Mouse (Mus musculus) megakaryocyte, embryonic 14.5 days (primary cell): ENCODE measurements around the gene Pccb. TPM values are rescaled to one million over a fixed set of nuclear protein-coding genes. Genes with fewer than 3 reads are reported as not detected.

Experiments used
- H3K27me3 ChIP-seq: replicated peaks from 2 replicates; pipeline ENCODE3; 2012; ENCODE audit warnings: inconsistent platforms
- H3K36me3 ChIP-seq: replicated peaks from 2 replicates; pipeline ENCODE3; 2012; ENCODE audit warnings: low read length, inconsistent platforms, mixed read lengths
- H3K4me1 ChIP-seq: 2 replicates; pipeline ENCODE4 v1.6.1; 2012; ENCODE audit warnings: inconsistent platforms
- H3K4me3 ChIP-seq: replicated peaks from 2 replicates; pipeline ENCODE3; 2012; ENCODE audit warnings: moderate library complexity, mild to moderate bottlenecking, inconsistent platforms
- H3K9me3 ChIP-seq: 2 replicates; pipeline ENCODE4 v1.6.1; 2012; ENCODE audit warnings: inconsistent platforms
- FLI1 ChIP-seq: IDR thresholded peaks from 2 replicates; pipeline ENCODE4 v1.6.1; 2012; ENCODE audit warnings: low read length, inconsistent platforms, mixed read lengths
- GATA1 ChIP-seq: IDR thresholded peaks from 3 replicates; pipeline ENCODE4 v1.6.1; 2012; ENCODE audit warnings: mixed read lengths, low read length, inconsistent platforms, borderline replicate concordance
- polyA plus RNA-seq: library from polyadenylated mRNA; stranded (reverse); fragments of >175 nt; gene quantifications from 2 replicates; pipeline ENCODE4 v1.2.3, GENCODE M21; 2012; ENCODE audit warnings: low replicate concordance; ENCODE audit not compliant: insufficient read depth

Pccb gene
- polyA plus RNA-seq, 1 experiment, result 69.9 TPM

- H3K27me3 ChIP-seq, result no peaks in the 10 kb centered on the region
- TF ChIP-seq GATA1 (no peak), FLI1 (no peak)
- H3K4me3 ChIP-seq, result no peak overlapping the region
- peaks cover 47% of the 10 kb centered on the region for H3K36me3 ChIP-seq
- H3K9me3 ChIP-seq, result no peaks in the 10 kb centered on the region
- peaks cover 16% of the 10 kb centered on the region for H3K4me1 ChIP-seq
Measured at GRCm38 (mm10) chr9:101017734-101018516, 16.8 kb downstream of the Pccb start.

GRCm38 (mm10) chr9:101015324-101015723 is 19.4 kb downstream of the Pccb start:
- no peaks in the 10 kb centered on the region for H3K9me3 ChIP-seq
- H3K27me3 ChIP-seq, result no peaks in the 10 kb centered on the region
- H3K4me1 ChIP-seq, result peaks cover 16% of the 10 kb centered on the region
- TF ChIP-seq GATA1, result no peak
- no peak for TF ChIP-seq FLI1
- H3K4me3 ChIP-seq, result no peak overlapping the region
- peaks cover 54% of the 10 kb centered on the region for H3K36me3 ChIP-seq

GRCm38 (mm10) chr9:101012433-101012832 is 22.3 kb downstream of the Pccb start:
- Histone ChIP-seq H3K36me3 (peaks cover 41% of the 10 kb centered on the region), H3K27me3 (no peaks in the 10 kb centered on the region), H3K4me3 (no peak overlapping the region), H3K9me3 (no peaks in the 10 kb centered on the region), H3K4me1 (peaks cover 2% of the 10 kb centered on the region)
- TF ChIP-seq FLI1 (no peak), GATA1 (no peak)

DNA sequence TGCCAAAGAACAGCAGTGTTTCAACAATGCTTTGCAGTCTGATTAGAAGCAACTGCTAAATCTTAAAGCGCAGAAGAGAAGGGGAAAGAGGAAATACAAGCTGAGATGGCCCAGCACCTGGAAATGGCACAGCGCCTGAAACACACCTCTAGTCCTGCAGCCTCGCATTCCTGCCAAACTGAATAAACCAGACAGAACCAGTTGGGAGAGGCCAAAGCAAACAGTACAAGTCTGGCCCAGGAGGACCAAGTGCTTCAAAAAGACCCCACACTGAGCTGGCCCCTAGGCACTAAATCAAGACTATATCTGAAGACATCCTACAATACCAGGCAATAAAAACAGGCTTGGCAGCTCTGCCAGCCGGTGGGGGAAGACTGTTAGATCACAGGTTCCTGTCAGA is 28.8 kb downstream of the Pccb start:
- Histone ChIP-seq H3K4me3 (no peak overlapping the region), H3K36me3 (peaks cover 27% of the 10 kb centered on the region), H3K27me3 (no peaks in the 10 kb centered on the region), H3K9me3 (peaks cover 8% of the 10 kb centered on the region; the same call in 1 of the 2 replicates), H3K4me1 (no peaks in the 10 kb centered on the region)
- TF ChIP-seq FLI1, result no peak
- TF ChIP-seq GATA1, result no peak

GRCm38 (mm10) chr9:101003302-101003701 is 31.4 kb downstream of the Pccb start:
- TF ChIP-seq FLI1 (no peak), GATA1 (no peak)

GRCm38 (mm10) chr9:101002841-101003240 is 31.9 kb downstream of the Pccb start:
- Histone ChIP-seq H3K27me3 (no peaks in the 10 kb centered on the region), H3K4me1 (no peaks in the 10 kb centered on the region; the same call in 1 of the 2 replicates), H3K9me3 (peaks cover 8% of the 10 kb centered on the region; the same call in 1 of the 2 replicates), H3K4me3 (no peak overlapping the region), H3K36me3 (peaks cover 39% of the 10 kb centered on the region)
- TF ChIP-seq FLI1, result no peak
- no peak for TF ChIP-seq GATA1

More at GRCm38 (mm10) chr9:101003302-101003701, 31.4 kb downstream of the Pccb start:
- Histone ChIP-seq H3K27me3 (no peaks in the 10 kb centered on the region), H3K9me3 (peaks cover 8% of the 10 kb centered on the region; the same call in 1 of the 2 replicates), H3K4me3 (no peak overlapping the region), H3K36me3 (peaks cover 35% of the 10 kb centered on the region), H3K4me1 (no peaks in the 10 kb centered on the region; the same call in 1 of the 2 replicates)

DNA sequence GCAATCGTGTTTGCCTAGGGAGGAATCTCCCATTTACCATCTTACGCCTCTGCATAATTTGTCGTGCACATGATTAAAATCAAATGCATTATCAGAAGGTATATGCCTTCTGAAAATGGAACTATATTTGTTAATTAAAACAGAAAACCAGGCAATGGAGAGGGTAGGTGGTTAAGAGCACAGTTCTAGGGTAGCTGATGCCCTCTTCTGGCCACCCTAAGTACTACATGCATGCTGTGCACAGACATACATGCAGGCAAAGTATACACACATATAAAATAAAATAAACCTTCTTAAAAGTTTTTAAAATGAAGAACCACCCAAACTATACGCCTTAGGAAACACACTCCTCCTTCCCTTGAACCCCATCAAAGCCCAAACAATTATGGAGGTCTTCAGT is 32.6 kb downstream of the Pccb start:
- Histone ChIP-seq H3K9me3 (peaks cover 8% of the 10 kb centered on the region; the same call in 1 of the 2 replicates), H3K4me1 (no peaks in the 10 kb centered on the region; the same call in 1 of the 2 replicates), H3K4me3 (no peak overlapping the region), H3K27me3 (no peaks in the 10 kb centered on the region), H3K36me3 (peaks cover 42% of the 10 kb centered on the region)
- TF ChIP-seq FLI1 (no peak), GATA1 (no peak)

DNA sequence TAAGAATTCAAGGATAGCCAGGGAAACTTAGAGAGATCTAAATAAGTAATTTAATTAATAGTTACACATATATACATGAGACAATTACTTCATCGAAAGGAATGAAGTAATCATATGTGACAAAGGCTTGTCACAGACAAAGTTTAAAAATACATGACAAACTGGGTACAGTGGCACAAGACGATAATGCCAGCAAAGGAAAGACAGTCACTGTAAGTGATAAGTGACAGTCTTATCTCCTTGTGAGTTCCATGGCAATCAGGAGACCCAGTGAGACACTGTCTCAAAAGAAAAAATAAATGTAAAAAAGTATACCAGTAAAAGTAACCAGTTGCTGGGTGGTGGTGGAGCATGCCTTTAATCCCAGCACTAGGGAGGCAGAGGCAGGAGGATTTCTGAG is 37.6 kb downstream of the Pccb start:
- TF ChIP-seq GATA1 (no peak), FLI1 (no peak)
- Histone ChIP-seq H3K36me3 (peaks cover 66% of the 10 kb centered on the region), H3K4me1 (peaks cover 29% of the 10 kb centered on the region), H3K27me3 (no peaks in the 10 kb centered on the region), H3K9me3 (no peaks in the 10 kb centered on the region), H3K4me3 (no peak overlapping the region)

GRCm38 (mm10) chr9:100993937-100994336 is 40.8 kb downstream of the Pccb start:
- no peak for TF ChIP-seq FLI1
- no peak for TF ChIP-seq GATA1
- Histone ChIP-seq H3K27me3 (no peaks in the 10 kb centered on the region), H3K9me3 (no peaks in the 10 kb centered on the region), H3K4me1 (peaks cover 29% of the 10 kb centered on the region), H3K36me3 (peaks cover 73% of the 10 kb centered on the region), H3K4me3 (no peak overlapping the region)

DNA sequence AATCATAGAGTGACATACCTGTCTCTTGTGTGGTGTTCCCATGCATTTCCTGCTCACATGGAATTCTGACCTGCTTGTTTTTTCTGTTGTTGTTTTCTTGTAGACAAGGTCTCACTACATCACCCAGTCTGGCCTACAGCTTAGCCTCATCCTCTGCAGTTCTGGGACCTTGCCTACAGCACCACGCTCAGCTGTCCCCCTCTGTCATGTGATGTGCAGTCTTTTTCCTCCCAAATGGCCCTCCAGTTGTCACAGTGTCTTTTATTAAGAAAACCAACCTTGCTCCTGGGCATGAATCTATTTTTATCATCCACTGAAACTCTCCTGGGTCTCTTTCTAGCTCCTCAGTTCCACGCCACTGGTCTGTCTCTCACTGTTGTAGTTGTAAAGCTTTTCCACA is 42.5 kb downstream of the Pccb start:
- peaks cover 29% of the 10 kb centered on the region for H3K4me1 ChIP-seq
- H3K27me3 ChIP-seq, result no peaks in the 10 kb centered on the region
- peaks cover 68% of the 10 kb centered on the region for H3K36me3 ChIP-seq
- H3K9me3 ChIP-seq, result no peaks in the 10 kb centered on the region
- TF ChIP-seq GATA1, result no peak
- TF ChIP-seq FLI1, result no peak
- no peak overlapping the region for H3K4me3 ChIP-seq
